Mouse (Mus musculus) midbrain, embryonic 12.5 days (tissue): ENCODE data around the gene Hydin. TPM values are rescaled to one million over a fixed set of nuclear protein-coding genes. Genes with fewer than 3 reads are reported as not detected.
"Not testable (repeated sequence)": the region's sequence is repeated elsewhere in the genome, so short reads cannot be mapped to it uniquely, and the experiment has no call there.

Source experiments
- ATAC-seq: fragments of 200-750 bp; cut with Nextera tagmentation; 2 replicates; pipeline ENCODE4 v1.8.0; 2017; ENCODE audit warnings: low read depth, moderate TSS enrichment, moderate library complexity; ENCODE audit not compliant: low FRiP score
- H3K27ac ChIP-seq: fragments of 300-500 bp; sonication (generic); replicated peaks from 2 replicates; pipeline ENCODE4 v1.5.1; 2016; ENCODE audit warnings: mild to moderate bottlenecking
- H3K27me3 ChIP-seq: fragments of 300-500 bp; sonication (generic); 2 replicates; pipeline ENCODE4 v1.6.1; 2016; ENCODE audit warnings: mild to moderate bottlenecking
- H3K36me3 ChIP-seq: fragments of 300-500 bp; sonication (generic); 2 replicates; pipeline ENCODE4 v1.6.1; 2016
- H3K4me1 ChIP-seq: fragments of 300-500 bp; sonication (generic); 2 replicates; pipeline ENCODE4 v1.6.1; 2016
- H3K4me2 ChIP-seq: fragments of 300-500 bp; sonication (generic); replicated peaks from 2 replicates; pipeline ENCODE4 v1.6.1; 2016; ENCODE audit warnings: mild to moderate bottlenecking, moderate library complexity
- H3K4me3 ChIP-seq: fragments of 300-500 bp; sonication (generic); 2 replicates; pipeline ENCODE4 v1.5.1; 2016; ENCODE audit warnings: mild to moderate bottlenecking
- H3K9ac ChIP-seq: fragments of 300-500 bp; sonication (generic); replicated peaks from 2 replicates; pipeline ENCODE4 v1.6.1; 2016; ENCODE audit warnings: mild to moderate bottlenecking, moderate library complexity
- H3K9me3 ChIP-seq: fragments of 300-500 bp; sonication (generic); 2 replicates; pipeline ENCODE4 v1.6.1; 2016; ENCODE audit warnings: mild to moderate bottlenecking
- WGBS: fragments of 180-500 bp; shearing (Covaris S2); methylation state at CpG from one replicate; pipeline ENCODE4 v1.1.7; 2016; 5-methylcytosine and 5-hydroxymethylcytosine counted together
- polyA plus RNA-seq: library from polyadenylated mRNA; unstranded; fragments of >200 nt; fragmentation: Nextera tagmentation; extraction: Ambion mirVana; gene quantifications from 2 replicates; pipeline ENCODE4 v1.2.1, GENCODE M21; 2016

Gene Hydin
- polyA plus RNA-seq, 1 experiment from 2014 or later: 0.03 TPM

- no peak overlapping the region for H3K4me3 ChIP-seq
- H3K9ac ChIP-seq: no peak overlapping the region
- H3K36me3 ChIP-seq: no peaks in the 10 kb centered on the region
- peaks cover 3% of the 10 kb centered on the region; the same call in 1 of the 2 replicates for H3K4me1 ChIP-seq
- H3K27ac ChIP-seq: no peak overlapping the region
- no peaks in the 10 kb centered on the region for H3K9me3 ChIP-seq
- H3K27me3 ChIP-seq: no peaks in the 10 kb centered on the region
- 88% methylated on average over 9 of the region's 9 CpGs for WGBS
- ATAC-seq: no peak
- no peak overlapping the region for H3K4me2 ChIP-seq
These were observed 229.5 kb downstream of the Hydin start for GRCm38 (mm10) chr8:110496286-110496685.

- Histone ChIP-seq H3K4me3 (no peak overlapping the region), H3K4me1 (peaks cover 3% of the 10 kb centered on the region; the same call in 1 of the 2 replicates), H3K36me3 (no peaks in the 10 kb centered on the region), H3K4me2 (no peak overlapping the region), H3K27me3 (peaks cover 5% of the 10 kb centered on the region), H3K9me3 (no peaks in the 10 kb centered on the region), H3K27ac (no peak overlapping the region), H3K9ac (no peak overlapping the region)
- 34% methylated on average over 9 of the region's 10 CpGs for WGBS
- ATAC-seq: peak; percentile 84
These were observed 233.5 kb downstream of the Hydin start for GRCm38 (mm10) chr8:110500253-110500652.

GRCm38 (mm10) chr8:110500661-110501060, 233.9 kb downstream of the Hydin start:
- Histone ChIP-seq H3K4me1 (peaks cover 3% of the 10 kb centered on the region; the same call in 1 of the 2 replicates), H3K4me3 (no peak overlapping the region), H3K4me2 (no peak overlapping the region), H3K36me3 (no peaks in the 10 kb centered on the region), H3K9ac (no peak overlapping the region), H3K9me3 (no peaks in the 10 kb centered on the region), H3K27ac (no peak overlapping the region), H3K27me3 (peaks cover 5% of the 10 kb centered on the region)
- WGBS: 76% methylated on average over 6 of the region's 6 CpGs
- no peak for ATAC-seq

GRCm38 (mm10) chr8:110501330-110501729, 234.6 kb downstream of the Hydin start:
- no peaks in the 10 kb centered on the region for H3K36me3 ChIP-seq
- WGBS: 85% methylated on average over 4 of the region's 4 CpGs
- H3K9ac ChIP-seq: no peak overlapping the region
- peaks cover 5% of the 10 kb centered on the region for H3K27me3 ChIP-seq
- no peak overlapping the region for H3K27ac ChIP-seq
- H3K9me3 ChIP-seq: no peaks in the 10 kb centered on the region
- ATAC-seq: no peak
- peaks cover 3% of the 10 kb centered on the region; the same call in 1 of the 2 replicates for H3K4me1 ChIP-seq
- H3K4me3 ChIP-seq: no peak overlapping the region
- H3K4me2 ChIP-seq: no peak overlapping the region

GRCm38 (mm10) chr8:110502880-110503279, 236.1 kb downstream of the Hydin start:
- 18% methylated on average over 10 of the region's 10 CpGs for WGBS
- H3K4me3 ChIP-seq: no peak overlapping the region
- 0 out of 2 replicates have a peak overlapping the region, but pooled peaks have one; percentile 9 for H3K4me2 ChIP-seq

DNA sequence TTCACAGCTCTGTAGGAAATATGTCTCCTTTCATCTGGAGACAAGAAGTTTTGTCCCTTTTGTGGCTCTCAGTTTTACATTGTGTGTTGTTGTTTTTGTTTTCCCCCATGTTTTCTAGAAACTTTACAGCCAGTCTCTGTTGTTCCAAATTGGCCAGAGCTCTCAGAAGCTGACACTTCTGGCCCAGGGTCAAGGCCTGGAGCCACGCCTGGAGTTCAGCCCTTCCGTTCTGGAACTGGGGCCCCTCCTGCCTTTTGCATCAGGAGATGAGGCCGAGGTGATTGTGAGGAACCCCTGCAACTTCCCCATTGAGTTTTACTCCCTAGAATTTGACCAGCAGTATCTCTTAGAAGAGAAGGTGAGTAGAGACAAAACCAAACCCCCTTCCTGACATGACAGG, 242.0 kb downstream of the Hydin start:
- no peak overlapping the region for H3K27ac ChIP-seq
- H3K4me2 ChIP-seq: no peak overlapping the region
- H3K36me3 ChIP-seq: no peaks in the 10 kb centered on the region
- H3K9me3 ChIP-seq: peaks cover 6% of the 10 kb centered on the region; the same call in 1 of the 2 replicates
- no peak for ATAC-seq
- WGBS: 80% methylated on average over 3 of the region's 3 CpGs
- H3K9ac ChIP-seq: no peak overlapping the region
- H3K4me3 ChIP-seq: no peak overlapping the region
- H3K4me1 ChIP-seq: no peaks in the 10 kb centered on the region
- no peaks in the 10 kb centered on the region for H3K27me3 ChIP-seq

More at GRCm38 (mm10) chr8:110502880-110503279, 236.1 kb downstream of the Hydin start:
- no peaks in the 10 kb centered on the region for H3K36me3 ChIP-seq
- no peaks in the 10 kb centered on the region for H3K9me3 ChIP-seq
- ATAC-seq: no peak
- H3K27ac ChIP-seq: no peak overlapping the region
- peaks cover 3% of the 10 kb centered on the region; the same call in 1 of the 2 replicates for H3K4me1 ChIP-seq
- no peak overlapping the region for H3K9ac ChIP-seq
- H3K27me3 ChIP-seq: peaks cover 5% of the 10 kb centered on the region

- no peak for ATAC-seq
- 82% methylated on average over 7 of the region's 7 CpGs for WGBS
- H3K27ac ChIP-seq: no peak overlapping the region
- no peak overlapping the region for H3K9ac ChIP-seq
- no peak overlapping the region for H3K4me2 ChIP-seq
- H3K4me3 ChIP-seq: no peak overlapping the region
- H3K9me3 ChIP-seq: no peaks in the 10 kb centered on the region
- no peaks in the 10 kb centered on the region for H3K27me3 ChIP-seq
- H3K36me3 ChIP-seq: no peaks in the 10 kb centered on the region
- H3K4me1 ChIP-seq: no peaks in the 10 kb centered on the region
These were observed 253.0 kb downstream of the Hydin start for GRCm38 (mm10) chr8:110519790-110520189.

DNA sequence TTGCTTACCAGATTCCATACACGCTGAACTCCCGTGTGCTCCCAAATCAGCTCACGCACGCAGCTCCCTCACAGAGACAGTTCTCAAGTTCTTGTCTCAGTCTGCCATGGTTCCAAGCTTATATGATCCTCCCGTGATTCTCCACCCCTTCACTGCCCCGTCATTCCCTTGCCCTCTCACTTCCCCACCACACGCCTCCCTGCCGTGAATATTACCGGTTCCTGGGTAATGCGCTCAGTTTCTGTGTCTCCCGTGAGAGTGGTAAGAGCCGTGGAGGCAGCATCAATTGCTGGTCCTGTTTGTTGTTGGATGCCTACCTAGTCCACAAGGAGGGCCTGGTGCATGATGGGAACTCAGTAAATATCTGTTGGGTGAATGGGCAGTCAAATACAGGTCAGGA, 255.1 kb downstream of the Hydin start:
- Histone ChIP-seq H3K27me3 (no peaks in the 10 kb centered on the region), H3K4me1 (no peaks in the 10 kb centered on the region), H3K4me3 (no peak overlapping the region), H3K36me3 (no peaks in the 10 kb centered on the region), H3K27ac (no peak overlapping the region), H3K4me2 (no peak overlapping the region), H3K9ac (no peak overlapping the region), H3K9me3 (no peaks in the 10 kb centered on the region)
- WGBS: 95% methylated on average over 12 of the region's 12 CpGs
- ATAC-seq: no peak

DNA sequence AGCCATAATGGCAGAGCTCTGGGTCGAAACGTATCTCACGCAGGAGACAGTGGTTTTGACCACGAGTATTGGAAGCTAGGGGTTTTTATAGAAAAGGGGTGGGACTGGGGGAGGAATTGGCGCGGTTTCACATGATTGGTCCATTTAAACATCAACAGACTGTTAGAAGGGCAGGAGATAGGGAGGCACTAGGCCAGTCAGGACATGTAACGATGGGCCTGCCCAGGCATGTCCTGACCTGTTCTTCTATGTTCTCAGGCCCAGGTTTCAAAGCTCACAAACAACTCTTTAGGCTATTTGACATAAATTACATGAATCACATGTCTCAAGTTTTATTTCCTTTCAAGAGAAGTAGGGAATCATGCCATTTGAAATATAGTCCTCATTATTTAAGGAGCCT, 255.7 kb downstream of the Hydin start:
- H3K27ac ChIP-seq, H3K9me3 ChIP-seq, ATAC-seq, H3K27me3 ChIP-seq, H3K9ac ChIP-seq, H3K4me2 ChIP-seq, H3K4me1 ChIP-seq, H3K36me3 ChIP-seq, H3K4me3 ChIP-seq: not testable (repeated sequence)
- WGBS: 94% methylated on average over 7 of the region's 7 CpGs

DNA sequence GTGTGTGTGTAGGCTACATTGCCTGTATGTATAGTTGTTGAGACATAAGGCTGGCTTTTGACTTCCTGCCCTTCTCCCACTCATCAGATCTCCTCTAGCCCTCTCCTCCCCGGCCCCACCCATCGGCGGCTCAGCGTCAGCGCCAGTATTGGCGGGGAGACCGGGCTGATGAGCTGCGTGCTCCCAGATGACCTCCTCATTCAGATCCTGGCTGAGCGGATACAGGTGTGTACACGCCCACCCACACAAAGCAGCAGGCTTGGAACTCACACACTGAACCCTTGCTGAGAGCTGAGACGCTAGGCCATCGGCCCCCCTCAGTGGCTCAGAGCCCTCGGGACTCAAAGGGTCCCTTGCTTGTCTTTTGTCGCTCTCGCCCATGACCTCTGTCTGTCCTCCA, 256.2 kb downstream of the Hydin start:
- Histone ChIP-seq H3K9me3 (no peaks in the 10 kb centered on the region), H3K36me3 (no peaks in the 10 kb centered on the region), H3K9ac (no peak overlapping the region), H3K4me1 (no peaks in the 10 kb centered on the region), H3K27me3 (no peaks in the 10 kb centered on the region), H3K27ac (no peak overlapping the region), H3K4me2 (no peak overlapping the region), H3K4me3 (no peak overlapping the region)
- no peak for ATAC-seq
- 61% methylated on average over 13 of the region's 15 CpGs for WGBS

DNA sequence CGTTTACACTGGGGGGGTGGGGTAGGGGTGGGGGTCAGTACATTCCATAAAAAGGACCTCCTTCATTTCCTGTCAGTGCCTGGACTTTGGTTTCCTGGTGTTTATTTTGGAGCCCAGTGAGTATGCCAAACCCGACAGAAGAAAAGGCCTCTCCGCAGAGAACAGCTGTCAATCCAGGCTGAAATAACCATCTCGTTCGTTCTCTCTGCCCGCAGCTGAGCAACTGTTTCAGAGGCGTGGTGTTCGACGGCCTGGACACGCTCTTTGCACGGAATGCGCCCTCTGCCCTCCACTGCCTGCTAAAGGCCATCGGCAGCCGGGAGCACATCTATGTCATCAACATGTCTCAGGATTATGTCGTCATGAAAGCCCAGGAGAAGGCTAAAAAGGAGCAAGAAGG, 258.5 kb downstream of the Hydin start:
- Histone ChIP-seq H3K27me3 (no peaks in the 10 kb centered on the region), H3K4me2 (no peak overlapping the region), H3K9ac (no peak overlapping the region), H3K36me3 (no peaks in the 10 kb centered on the region), H3K4me3 (no peak overlapping the region), H3K9me3 (no peaks in the 10 kb centered on the region), H3K4me1 (no peaks in the 10 kb centered on the region), H3K27ac (no peak overlapping the region)
- 77% methylated on average over 15 of the region's 15 CpGs for WGBS
- no peak for ATAC-seq

DNA sequence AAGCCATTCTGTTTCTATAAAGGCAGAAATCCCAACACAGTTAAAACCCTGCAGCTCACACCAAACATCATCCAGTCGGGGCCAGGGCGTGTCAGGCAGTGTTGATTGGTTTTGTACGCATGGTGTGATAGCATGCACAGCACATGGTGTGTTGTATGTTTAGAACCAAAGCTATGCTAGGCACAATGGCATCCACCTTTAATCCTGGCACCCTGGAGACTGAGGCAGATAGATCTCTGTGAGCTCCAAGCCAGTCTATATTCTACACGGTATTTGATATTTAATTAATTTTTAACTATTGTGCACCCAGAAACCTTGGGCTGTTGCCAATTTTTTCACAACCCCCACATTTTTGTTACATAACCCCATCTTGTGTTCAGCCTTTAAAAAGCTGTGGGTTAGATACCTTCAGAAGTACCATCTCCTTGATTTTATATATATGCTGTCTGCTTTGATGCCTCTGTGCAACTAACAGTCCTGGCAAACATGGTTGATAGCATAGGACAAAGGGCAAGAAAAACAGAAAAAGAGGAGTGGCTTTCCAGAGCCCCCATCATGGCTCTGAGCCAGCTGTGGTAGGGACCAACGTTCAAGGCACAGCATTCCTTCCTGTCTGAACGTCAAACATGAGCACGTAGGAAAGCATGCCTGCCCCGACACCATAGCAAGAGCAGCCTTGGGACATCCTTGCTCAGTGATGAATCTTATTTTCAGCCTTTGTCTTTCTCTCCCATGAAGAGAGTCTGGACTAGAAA, 263.4 kb downstream of the Hydin start:
- ATAC-seq: no peak
- Histone ChIP-seq H3K4me3 (no peak overlapping the region), H3K9me3 (no peaks in the 10 kb centered on the region), H3K27ac (no peak overlapping the region), H3K4me1 (no peaks in the 10 kb centered on the region), H3K4me2 (no peak overlapping the region), H3K9ac (no peak overlapping the region), H3K27me3 (no peaks in the 10 kb centered on the region), H3K36me3 (no peaks in the 10 kb centered on the region)
- WGBS: 74% methylated on average over 8 of the region's 8 CpGs

DNA sequence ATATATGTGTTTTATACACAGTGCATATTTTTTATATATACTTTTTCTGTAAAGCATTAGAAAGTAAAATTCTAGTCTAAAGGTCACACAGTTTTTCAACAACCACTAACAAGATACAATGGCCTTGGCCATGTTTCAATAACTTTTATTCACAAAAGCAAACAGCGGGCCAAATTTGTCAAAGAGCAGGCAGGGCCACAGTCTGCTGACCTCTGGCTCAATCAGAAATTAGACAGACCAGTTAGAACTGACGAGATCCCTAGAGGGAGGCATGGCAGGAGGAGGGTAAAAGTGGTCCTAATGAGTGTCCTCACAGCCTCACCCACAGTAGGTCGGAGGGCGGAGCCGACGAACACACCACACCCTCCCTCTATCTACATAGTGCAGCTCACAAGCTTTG, 267.0 kb downstream of the Hydin start:
- no peak overlapping the region for H3K4me3 ChIP-seq
- no peak for ATAC-seq
- WGBS: 86% methylated on average over 6 of the region's 6 CpGs
- H3K9me3 ChIP-seq: no peaks in the 10 kb centered on the region
- no peaks in the 10 kb centered on the region for H3K27me3 ChIP-seq
- H3K4me1 ChIP-seq: no peaks in the 10 kb centered on the region
- no peaks in the 10 kb centered on the region for H3K36me3 ChIP-seq
- no peak overlapping the region for H3K9ac ChIP-seq
- no peak overlapping the region for H3K27ac ChIP-seq
- H3K4me2 ChIP-seq: no peak overlapping the region
